Mouse (Mus musculus) kidney, embryonic 14.5 days (tissue): Measurements from ENCODE around the gene Arpc2. TPM values are rescaled to one million over a fixed set of nuclear protein-coding genes. Genes with fewer than 3 reads are reported as not detected.
A peak's percentile ranks its signal among the peaks of the same experiment; 100 is the strongest.

ENCODE experiments used
- ATAC-seq: fragments of 200-750 bp; cut with Nextera tagmentation; 2 replicates; pipeline ENCODE4 v1.8.0; 2017; ENCODE audit warnings: moderate number of reproducible peaks, mild to moderate bottlenecking, moderate TSS enrichment, moderate library complexity; ENCODE audit not compliant: low FRiP score, low TSS enrichment
- H3K27ac ChIP-seq: fragments of 300-500 bp; sonication (generic); 2 replicates; pipeline ENCODE4 v1.5.1; 2014; ENCODE audit warnings: low read depth, mild to moderate bottlenecking, low read length, moderate library complexity, mixed read lengths
- H3K27me3 ChIP-seq: fragments of 300-500 bp; sonication (generic); 2 replicates; pipeline ENCODE4 v1.6.1; 2014; ENCODE audit warnings: mild to moderate bottlenecking, low read length; ENCODE audit not compliant: control insufficient read depth, insufficient read depth
- H3K36me3 ChIP-seq: fragments of 300-500 bp; sonication (generic); 2 replicates; pipeline ENCODE4 v1.6.1; 2014; ENCODE audit warnings: low read length, mixed read lengths; ENCODE audit not compliant: control insufficient read depth, insufficient read depth
- H3K4me1 ChIP-seq: fragments of 300-500 bp; sonication (generic); 2 replicates; pipeline ENCODE4 v1.6.1; 2014; ENCODE audit warnings: low read length, mixed read lengths; ENCODE audit not compliant: control insufficient read depth, insufficient read depth
- H3K4me2 ChIP-seq: fragments of 300-500 bp; sonication (generic); replicated peaks from 2 replicates; pipeline ENCODE4 v1.6.1; 2014; ENCODE audit warnings: low read depth, mild to moderate bottlenecking, low read length
- H3K4me3 ChIP-seq: fragments of 300-500 bp; sonication (generic); 2 replicates; pipeline ENCODE4 v1.5.1; 2014; ENCODE audit warnings: mild to moderate bottlenecking, low read length
- H3K9ac ChIP-seq: fragments of 300-500 bp; sonication (generic); 2 replicates; pipeline ENCODE4 v1.6.1; 2014; ENCODE audit warnings: low read depth, mild to moderate bottlenecking, low read length, moderate library complexity
- H3K9me3 ChIP-seq: fragments of 300-500 bp; sonication (generic); 2 replicates; pipeline ENCODE4 v1.6.1; 2016; ENCODE audit warnings: low read length; ENCODE audit not compliant: control insufficient read depth
- WGBS: fragments of 180-500 bp; shearing (Covaris S2); extraction: QIAGEN DNeasy Blood & Tissue Kit; methylation state at CpG from one replicate; pipeline ENCODE4 v1.1.7; 2014; 5-methylcytosine and 5-hydroxymethylcytosine counted together
- polyA plus RNA-seq: library from polyadenylated mRNA; unstranded; fragments of >200 nt; fragmentation: Nextera tagmentation; extraction: Ambion mirVana; gene quantifications from 2 replicates; pipeline ENCODE4 v1.2.1, GENCODE M21; 2014

Arpc2 gene
- polyA plus RNA-seq, 1 experiment from 2014 or later: 378 TPM

- Histone ChIP-seq H3K4me1 (peaks cover 3% of the 10 kb centered on the region; the same call in 1 of the 2 replicates), H3K9ac (no peak overlapping the region), H3K27ac (peak overlapping the region; percentile 74), H3K9me3 (no peaks in the 10 kb centered on the region), H3K4me3 (no peak overlapping the region), H3K27me3 (no peaks in the 10 kb centered on the region), H3K4me2 (no peak overlapping the region), H3K36me3 (peaks cover 49% of the 10 kb centered on the region)
- ATAC-seq: peak; percentile 32; the same call in 1 of the 2 replicates
- WGBS: 53% methylated on average over 1 of the region's 1 CpGs
Observed at GRCm38 (mm10) chr1:74248799-74249198, 12.9 kb downstream of the Arpc2 start.

- peak; percentile 69; the same call in 1 of the 2 replicates for ATAC-seq
- Histone ChIP-seq H3K36me3 (peaks cover 56% of the 10 kb centered on the region), H3K9ac (no peak overlapping the region), H3K9me3 (no peaks in the 10 kb centered on the region), H3K4me1 (peaks cover 3% of the 10 kb centered on the region; the same call in 1 of the 2 replicates), H3K27me3 (no peaks in the 10 kb centered on the region), H3K4me2 (no peak overlapping the region), H3K27ac (peak overlapping the region; percentile 74), H3K4me3 (no peak overlapping the region)
- WGBS: 49% methylated on average over 5 of the region's 5 CpGs
Observed at GRCm38 (mm10) chr1:74249331-74249980, 13.6 kb downstream of the Arpc2 start.

GRCm38 (mm10) chr1:74250096-74250495, 14.2 kb downstream of the Arpc2 start:
- Histone ChIP-seq H3K9ac (no peak overlapping the region), H3K4me2 (no peak overlapping the region), H3K4me3 (no peak overlapping the region), H3K4me1 (peaks cover 3% of the 10 kb centered on the region; the same call in 1 of the 2 replicates), H3K27ac (peak overlapping the region; percentile 74; the same call in 1 of the 2 replicates), H3K36me3 (peaks cover 61% of the 10 kb centered on the region), H3K27me3 (no peaks in the 10 kb centered on the region), H3K9me3 (no peaks in the 10 kb centered on the region)
- whole genome bisulfite sequencing: 89% methylated on average over 4 of the region's 4 CpGs
- no peak for ATAC-seq

GRCm38 (mm10) chr1:74255704-74256345, 19.9 kb downstream of the Arpc2 start:
- H3K9ac ChIP-seq: no peak overlapping the region
- 96% methylated on average over 8 of the region's 8 CpGs for WGBS
- H3K36me3 ChIP-seq: peaks cover 83% of the 10 kb centered on the region
- no peaks in the 10 kb centered on the region for H3K4me1 ChIP-seq
- no peak overlapping the region for H3K27ac ChIP-seq
- H3K27me3 ChIP-seq: no peaks in the 10 kb centered on the region
- H3K9me3 ChIP-seq: no peaks in the 10 kb centered on the region
- ATAC-seq: no peak
- no peak overlapping the region for H3K4me2 ChIP-seq
- no peak overlapping the region for H3K4me3 ChIP-seq

- Histone ChIP-seq H3K4me1 (no peaks in the 10 kb centered on the region), H3K4me2 (no peak overlapping the region), H3K36me3 (peaks cover 82% of the 10 kb centered on the region), H3K9me3 (no peaks in the 10 kb centered on the region), H3K4me3 (no peak overlapping the region), H3K27me3 (no peaks in the 10 kb centered on the region), H3K27ac (no peak overlapping the region), H3K9ac (no peak overlapping the region)
- no peak for ATAC-seq
- WGBS: 82% methylated on average over 4 of the region's 4 CpGs
Observed at GRCm38 (mm10) chr1:74256782-74257181, 20.9 kb downstream of the Arpc2 start.

- peaks cover 85% of the 10 kb centered on the region for H3K36me3 ChIP-seq
- no peaks in the 10 kb centered on the region for H3K9me3 ChIP-seq
- no peak for ATAC-seq
- no peak overlapping the region for H3K4me3 ChIP-seq
- no peak overlapping the region for H3K27ac ChIP-seq
- no peaks in the 10 kb centered on the region for H3K4me1 ChIP-seq
- no peak overlapping the region for H3K9ac ChIP-seq
- H3K4me2 ChIP-seq: no peak overlapping the region
- no peaks in the 10 kb centered on the region for H3K27me3 ChIP-seq
- 92% methylated on average over 6 of the region's 6 CpGs for WGBS
Observed at GRCm38 (mm10) chr1:74262510-74262909, 26.6 kb downstream of the Arpc2 start.

GRCm38 (mm10) chr1:74268750-74269149, 32.9 kb downstream of the Arpc2 start:
- Histone ChIP-seq H3K9ac (no peak overlapping the region), H3K36me3 (peaks cover 54% of the 10 kb centered on the region), H3K9me3 (no peaks in the 10 kb centered on the region), H3K27ac (no peak overlapping the region), H3K4me2 (no peak overlapping the region), H3K4me1 (no peaks in the 10 kb centered on the region), H3K27me3 (no peaks in the 10 kb centered on the region), H3K4me3 (no peak overlapping the region)
- WGBS: 88% methylated on average over 8 of the region's 8 CpGs
- no peak for ATAC-seq

- no peaks in the 10 kb centered on the region for H3K9me3 ChIP-seq
- H3K4me1 ChIP-seq: peaks cover 13% of the 10 kb centered on the region
- H3K27ac ChIP-seq: no peak overlapping the region
- peaks cover 27% of the 10 kb centered on the region for H3K36me3 ChIP-seq
- H3K9ac ChIP-seq: no peak overlapping the region
- 80% methylated on average over 4 of the region's 4 CpGs for WGBS
- no peaks in the 10 kb centered on the region for H3K27me3 ChIP-seq
- ATAC-seq: no peak
- no peak overlapping the region for H3K4me2 ChIP-seq
- no peak overlapping the region for H3K4me3 ChIP-seq
Observed at GRCm38 (mm10) chr1:74271659-74272058, 35.8 kb downstream of the Arpc2 start.

GRCm38 (mm10) chr1:74275015-74275414, 39.1 kb downstream of the Arpc2 start:
- Histone ChIP-seq H3K4me2 (no peak overlapping the region), H3K27ac (peak overlapping the region; percentile 19; the same call in 1 of the 2 replicates), H3K9me3 (no peaks in the 10 kb centered on the region), H3K4me1 (peaks cover 17% of the 10 kb centered on the region), H3K4me3 (no peak overlapping the region), H3K36me3 (peaks cover 12% of the 10 kb centered on the region), H3K27me3 (no peaks in the 10 kb centered on the region), H3K9ac (no peak overlapping the region)
- WGBS: 10% methylated on average over 9 of the region's 9 CpGs
- ATAC-seq: peak; percentile 43; the same call in 1 of the 2 replicates
